Mouse (Mus musculus) ovary, postnatal 36 days (tissue): ENCODE data around the gene Emp3.
"Not testable (repeated sequence)": the region's sequence is repeated elsewhere in the genome, so short reads cannot be mapped to it uniquely, and the experiment has no call there.

ENCODE experiments used
- DNase-seq: peaks from one replicate; pipeline ENCODE4 v3.0.0; 2022; ENCODE audit warnings: low spot score, mixed read lengths

Gene Emp3

DNA sequence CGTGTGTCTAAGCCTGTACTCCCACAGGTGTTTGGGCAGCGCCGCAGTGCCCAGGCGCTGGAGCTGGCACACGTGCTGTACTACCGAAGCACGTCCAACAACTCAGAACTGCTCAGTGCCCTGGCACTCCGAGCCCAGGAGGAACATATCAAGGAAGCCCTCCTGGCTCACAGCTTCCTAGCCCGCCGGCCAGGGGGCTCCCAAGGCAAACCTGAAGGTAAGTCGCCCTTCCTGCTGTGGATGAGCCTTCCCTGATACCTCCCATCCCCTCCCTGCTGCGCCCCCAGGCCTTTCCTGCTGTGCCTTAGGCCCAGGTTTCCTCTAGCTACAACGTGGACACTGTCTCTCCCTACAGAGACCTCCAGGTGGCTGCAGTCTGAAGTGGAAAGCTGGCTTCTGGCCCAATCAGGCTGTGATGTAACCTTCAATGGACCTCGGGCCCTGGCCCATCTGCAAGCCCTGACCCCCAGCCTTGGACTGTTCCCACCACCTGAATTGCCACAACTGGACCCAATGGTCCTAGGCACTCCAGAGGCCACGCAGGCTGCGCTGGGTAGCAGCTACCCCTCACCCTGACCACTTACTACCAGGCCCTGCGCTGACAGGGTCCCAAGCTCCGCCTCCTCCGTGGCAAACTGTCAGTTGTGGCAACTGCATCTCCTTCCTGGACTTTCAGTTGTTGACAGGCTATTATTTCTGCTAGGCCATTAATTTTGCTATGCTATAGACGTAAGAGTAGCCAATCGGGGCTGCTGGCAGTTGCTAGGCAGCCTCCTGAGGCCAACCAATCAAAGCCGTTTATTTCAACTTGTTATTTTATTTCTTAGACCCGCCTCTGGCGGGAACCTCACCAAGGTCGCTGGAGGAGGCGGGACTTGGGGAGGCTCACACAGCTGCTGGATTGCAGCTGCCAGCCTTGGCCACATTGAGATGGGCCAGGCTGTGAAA lies 4.9 kb downstream of the Emp3 start:
- peak; percentile 86 for DNase-seq

DNA sequence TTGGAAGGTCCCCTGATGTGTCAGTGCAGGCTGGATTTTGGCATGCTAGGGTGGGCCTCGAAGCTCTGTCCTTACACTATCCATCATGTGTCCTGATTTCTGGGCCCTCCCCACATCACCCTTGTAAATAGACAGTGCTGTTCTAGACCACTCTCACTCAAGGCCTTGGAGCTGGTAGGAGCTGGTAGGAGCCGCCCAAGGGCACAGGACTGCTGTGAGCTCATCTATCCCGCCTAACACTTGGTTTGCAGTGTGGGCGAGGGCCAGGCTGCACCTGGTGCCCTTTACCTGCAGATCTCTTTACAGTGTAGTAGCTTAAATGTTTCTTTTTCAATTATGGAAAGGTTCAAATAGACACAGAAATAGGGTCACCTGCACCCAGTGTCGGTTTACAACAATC lies 6.2 kb downstream of the Emp3 start:
- DNase-seq, result no peak

DNA sequence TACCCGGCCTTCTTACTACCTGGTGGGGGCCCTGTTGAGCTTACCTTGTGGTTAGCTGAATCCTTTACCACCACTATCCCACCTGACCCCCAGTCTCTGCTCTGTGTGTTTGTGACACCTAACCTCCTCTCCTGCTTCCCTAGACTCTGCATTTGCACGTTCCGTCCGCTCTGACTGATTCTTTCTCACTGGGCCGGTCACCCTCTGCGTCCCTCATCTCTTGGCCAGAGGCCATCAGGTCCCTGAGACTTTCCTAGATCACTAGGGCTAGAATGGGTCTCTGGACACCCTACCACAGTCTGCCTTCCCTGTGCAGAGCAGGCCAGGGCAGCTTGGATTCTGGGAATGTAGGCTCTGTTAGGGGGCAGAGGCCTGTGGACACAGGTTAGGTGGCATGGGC lies 7.1 kb downstream of the Emp3 start:
- DNase-seq, result no peak

DNA sequence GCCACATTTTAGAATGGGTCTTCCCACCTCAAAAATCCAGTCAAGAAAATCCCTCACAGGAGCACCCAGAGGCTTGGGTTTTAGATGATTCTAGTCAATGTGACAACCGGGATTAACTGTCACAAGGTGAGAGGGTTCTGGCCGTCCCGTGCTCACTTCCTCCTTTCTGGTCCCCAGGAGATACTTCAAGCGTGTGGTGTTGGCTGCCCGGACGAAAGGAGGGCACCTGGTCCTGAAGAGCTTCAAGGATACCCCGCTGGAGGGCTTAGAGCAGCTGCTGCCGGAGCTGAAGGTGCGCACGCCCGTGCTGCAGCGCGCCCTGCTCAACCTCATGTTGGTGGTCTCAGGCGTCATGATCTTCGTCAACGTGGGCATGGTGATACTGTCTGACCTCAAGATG lies 12.1 kb downstream of the Emp3 start:
- no peak for DNase-seq

DNA sequence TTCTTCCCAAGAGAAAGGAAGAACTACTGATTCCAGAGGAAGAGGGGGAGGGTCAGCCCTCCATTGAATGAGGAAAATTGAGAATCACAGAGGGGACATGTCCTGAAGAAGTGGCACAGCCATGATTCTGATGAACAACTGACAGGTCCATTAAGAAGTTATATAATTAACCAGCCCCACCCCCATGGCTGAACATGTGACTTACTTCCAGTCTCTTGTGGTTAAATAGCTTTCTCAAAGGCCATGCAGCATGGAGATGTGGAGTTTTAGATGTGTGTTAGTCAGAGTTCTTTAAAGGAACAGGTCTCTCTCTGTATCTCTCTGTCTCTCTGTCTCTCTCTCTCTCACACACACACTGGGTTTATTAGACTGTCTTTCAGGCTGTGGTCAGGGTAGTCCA lies 12.8 kb downstream of the Emp3 start:
- no peak for DNase-seq

DNA sequence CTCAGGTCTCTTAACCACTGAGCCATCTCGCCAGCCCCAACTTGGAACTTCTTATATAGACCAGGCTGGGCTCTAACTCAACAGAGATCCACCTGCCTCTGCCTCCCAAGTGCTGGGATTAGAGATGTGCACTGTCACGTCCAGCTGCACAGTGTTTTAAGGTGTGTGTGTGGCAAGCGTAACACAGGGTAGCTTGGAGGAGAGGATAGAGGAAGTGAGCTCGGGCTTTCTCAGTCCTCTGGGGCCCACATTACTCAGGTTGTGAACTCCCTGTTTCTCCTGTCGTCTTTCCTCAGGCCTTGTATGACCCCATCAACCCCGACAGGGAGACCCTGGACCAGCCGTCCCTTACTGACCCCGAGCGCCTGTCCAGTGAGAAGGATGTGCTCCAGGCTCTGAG lies 14.6 kb downstream of the Emp3 start:
- no peak for DNase-seq

DNA sequence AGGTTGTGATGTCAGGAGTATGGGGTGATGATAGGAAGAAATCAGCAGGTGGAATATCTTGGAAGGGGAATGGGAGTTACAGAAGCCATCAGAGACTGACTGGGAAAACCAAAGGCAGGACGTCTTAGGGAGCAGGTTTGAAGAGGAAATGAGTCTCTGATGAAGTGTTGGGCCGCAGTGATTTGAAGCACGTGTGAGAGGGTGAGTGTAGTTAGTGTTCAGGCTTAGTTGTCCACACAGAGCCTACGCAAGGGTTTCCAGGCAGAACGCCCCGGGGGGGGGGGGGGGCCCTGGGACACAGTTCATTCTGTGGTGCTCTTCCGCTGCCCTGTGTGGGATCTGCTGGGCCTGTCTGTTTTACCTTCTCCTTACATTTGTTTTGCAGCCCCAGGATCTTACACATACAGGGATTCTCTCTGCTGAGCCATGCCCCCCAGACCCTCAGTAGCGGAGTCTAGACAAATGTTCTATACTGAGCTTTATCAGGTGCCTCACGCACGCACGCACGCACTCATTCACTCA lies 18.7 kb downstream of the Emp3 start:
- DNase-seq, result no peak

DNA sequence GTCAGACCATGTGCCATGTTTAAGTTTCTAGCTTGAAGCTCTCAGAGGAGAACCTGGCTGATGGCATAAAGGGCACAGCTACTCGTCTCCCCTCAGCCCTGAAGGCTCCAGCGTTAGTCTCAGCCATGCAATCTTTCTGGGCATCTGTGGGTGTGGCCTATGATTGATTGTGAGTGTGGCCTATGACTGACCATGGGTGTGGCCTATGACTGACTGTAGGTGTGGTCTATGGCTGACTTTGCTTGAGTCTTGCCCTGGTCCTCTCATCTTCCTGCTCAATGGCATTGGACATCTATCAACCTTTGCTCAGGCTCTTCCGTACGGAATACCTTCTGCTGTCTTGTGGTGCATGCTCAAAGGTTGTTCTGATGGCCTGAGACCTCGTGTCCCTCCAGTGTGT lies 19.6 kb downstream of the Emp3 start:
- DNase-seq, result no peak

DNA sequence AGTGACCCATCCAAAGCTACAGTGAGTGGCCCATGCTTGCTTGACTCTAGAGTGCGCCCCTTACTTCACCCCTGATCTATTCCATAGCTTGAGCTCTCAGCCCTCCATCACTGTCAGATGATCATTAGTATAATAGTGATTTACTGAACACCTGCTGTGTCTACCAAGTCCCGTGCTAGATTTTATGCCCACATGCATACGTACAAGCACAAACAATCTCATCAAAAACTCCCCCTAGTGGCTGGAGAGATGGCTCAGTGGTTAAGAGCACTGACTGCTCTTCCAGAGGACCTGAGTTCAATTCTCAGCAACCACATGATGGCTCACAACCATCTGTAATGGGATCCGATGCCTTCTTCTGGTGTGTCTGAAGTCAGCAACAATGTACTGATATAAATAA lies 23.1 kb downstream of the Emp3 start:
- DNase-seq, result not testable (repeated sequence)

DNA sequence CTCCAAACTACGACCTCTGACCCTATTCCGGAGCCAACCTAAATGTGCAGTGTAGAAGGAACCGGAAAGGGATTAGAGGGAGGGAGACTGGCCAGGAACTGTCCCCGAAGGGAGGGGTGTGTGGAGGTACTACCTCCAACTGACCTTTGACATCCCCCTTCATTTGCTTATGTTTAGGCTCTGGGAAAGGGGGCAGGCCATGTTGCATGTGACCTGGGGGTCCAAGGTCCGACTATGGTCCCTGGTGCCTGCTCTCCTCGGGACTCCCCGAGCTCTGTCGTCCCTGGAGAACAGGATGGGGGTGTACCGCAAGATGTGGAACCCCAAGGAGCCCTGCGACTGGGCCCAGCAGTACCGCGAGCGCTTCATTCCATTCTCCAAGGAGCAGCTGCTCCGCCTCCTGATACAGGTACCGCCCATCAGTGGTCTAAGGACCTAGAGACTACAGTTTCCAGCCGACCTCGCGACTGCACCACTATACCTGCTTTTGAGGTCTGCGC lies 23.9 kb downstream of the Emp3 start:
- DNase-seq, result peak; percentile 61

DNA sequence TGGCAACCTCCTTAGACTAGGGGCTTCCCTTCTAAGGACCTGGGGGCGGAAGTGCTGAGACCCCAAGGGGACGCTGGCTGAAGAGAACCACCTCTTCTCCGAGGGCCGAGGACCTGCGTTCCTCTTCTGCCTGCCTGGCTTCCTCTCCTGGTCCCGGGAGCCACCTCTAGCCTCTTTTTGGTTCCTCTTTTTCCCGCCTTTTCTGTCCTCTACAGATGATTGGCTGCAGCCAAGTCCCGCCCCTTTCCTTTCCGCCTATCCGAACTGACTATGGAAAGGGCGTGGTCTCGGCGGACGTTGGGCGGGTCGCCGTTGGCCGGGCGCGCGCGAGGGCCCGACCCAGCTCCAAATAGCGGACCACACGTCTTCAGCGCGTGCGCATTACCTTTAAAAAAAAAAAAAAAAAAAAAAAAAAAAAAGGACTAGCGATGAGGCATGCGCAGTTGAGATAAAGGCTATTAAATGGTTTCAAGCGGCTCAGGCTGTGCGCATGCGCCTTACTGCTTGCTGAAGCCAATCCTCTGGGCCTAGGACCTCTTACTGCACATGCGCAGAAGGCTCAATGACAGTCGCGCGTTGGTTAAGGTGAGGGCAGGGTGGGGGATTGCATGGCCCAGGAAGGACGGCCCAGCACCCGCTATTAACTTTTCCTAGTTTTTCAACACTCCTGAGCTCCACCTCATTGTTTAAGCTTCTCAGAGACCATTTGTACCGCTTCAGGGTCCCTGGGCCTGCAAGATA lies 24.5 kb downstream of the Emp3 start, which contains the start of the genes Syngr4 and Tmem143:
Syngr4 (minus strand) TSS at position 198 of the 741 bp plus-strand sequence.
Tmem143 (plus strand) TSS at position 425 of the 741 bp plus-strand sequence.
- DNase-seq, result peak; percentile 96

DNA sequence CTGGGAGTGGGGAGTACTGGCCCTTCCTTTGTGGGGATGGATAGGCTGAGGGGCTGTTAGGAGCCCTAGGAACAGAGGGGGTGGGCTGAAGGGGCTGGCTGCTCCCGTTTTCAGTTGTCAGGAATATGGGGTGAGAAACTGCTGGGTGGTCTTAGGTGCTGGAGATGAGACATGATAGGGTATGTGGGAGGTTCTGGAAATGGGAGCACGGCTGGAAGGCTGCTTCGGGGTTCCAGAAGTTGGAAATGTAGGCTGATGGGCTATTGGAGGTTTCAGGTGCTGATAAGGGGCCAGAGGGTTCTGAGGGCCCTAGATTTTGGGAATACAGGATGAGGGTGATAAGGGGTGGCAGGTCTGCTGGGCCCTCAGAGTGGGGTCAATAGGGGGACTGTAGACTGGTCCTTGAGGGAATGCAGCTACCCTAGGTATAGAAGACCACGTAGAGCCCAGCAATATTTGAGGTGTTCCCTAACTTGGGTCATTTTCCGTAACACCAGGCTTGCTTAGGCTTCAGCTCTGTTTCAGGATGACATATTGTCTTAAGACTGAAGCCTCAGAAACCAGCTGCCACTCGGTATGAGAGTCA lies 25.2 kb downstream of the Emp3 start:
- DNase-seq, result no peak

DNA sequence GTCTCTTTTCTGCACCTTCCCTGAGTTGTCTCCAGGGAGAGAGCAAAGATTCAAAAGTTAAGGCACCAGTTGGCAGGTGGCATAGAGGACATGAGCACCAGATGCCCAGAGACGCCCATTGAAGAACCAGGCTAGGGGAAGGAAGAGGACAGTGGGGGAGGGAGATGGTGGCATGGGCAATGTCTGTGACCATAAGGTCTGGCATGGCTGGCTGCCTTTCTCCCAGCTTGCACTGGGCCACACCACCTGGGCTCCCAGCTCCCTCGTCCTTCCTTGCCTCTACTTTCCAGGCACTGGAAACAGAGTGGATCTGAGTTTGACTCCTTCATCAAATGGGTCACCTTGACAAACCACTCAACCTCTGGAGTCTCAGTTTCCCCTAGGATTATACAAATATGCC lies 28.6 kb downstream of the Emp3 start:
- no peak for DNase-seq

DNA sequence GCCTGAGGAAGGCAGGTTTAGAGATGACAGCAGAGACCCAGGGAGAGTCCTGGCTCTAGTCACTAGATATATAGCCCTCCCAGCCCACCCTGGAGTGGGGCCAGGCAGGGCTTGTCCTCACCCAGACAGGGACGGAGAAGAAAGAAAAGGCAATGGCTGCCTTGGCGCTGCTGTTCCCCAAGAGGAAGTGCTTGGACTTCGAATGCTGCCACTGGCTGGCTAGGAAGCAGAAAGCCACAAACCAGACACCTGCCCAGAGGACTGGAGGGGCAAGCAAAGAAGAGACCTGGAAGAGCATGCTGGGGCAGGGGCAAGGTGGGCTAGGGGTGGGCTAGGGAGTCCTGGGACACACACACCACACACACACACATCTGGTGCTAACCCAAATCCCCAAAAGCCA lies 34.0 kb downstream of the Emp3 start:
- DNase-seq, result no peak

DNA sequence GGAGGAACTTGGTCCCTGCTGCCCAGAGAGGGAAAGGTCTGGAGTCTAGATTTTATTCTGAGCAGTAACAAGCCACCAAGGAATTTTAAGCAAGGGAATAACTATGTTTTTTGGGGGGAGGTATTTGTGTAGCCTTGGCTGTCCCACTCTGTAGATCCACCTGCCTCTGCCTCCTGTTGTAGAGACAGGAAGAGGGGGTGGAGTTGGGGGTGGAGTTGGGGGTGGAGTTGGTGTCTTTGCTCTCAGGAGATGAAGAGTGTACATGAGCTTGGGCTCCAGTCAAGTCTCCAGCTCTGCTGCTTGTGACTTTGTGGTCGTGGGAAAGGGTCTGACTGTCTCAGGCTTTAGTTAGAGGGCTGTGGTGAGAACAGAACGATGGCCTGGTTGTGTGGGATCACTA lies 40.2 kb downstream of the Emp3 start:
- DNase-seq, result no peak

DNA sequence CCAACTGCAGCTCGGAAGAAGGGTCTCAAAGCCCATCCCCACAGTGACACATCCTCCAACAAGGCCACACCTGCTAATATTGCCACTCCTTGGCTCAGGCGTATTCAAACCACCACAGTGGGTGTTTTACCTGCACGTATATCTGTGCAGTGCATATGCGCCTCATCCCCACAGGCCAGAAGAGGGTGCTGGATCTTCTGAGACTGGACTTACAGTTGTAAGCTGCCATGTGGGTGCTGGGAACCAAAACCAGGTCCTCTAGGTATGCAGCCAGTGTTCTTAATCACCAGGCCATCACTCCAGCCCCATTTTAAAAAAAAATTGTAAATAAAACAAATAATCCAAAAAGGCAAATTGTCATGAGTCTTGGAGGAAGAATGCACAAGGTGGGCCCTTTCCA lies 40.7 kb downstream of the Emp3 start:
- DNase-seq, result no peak

DNA sequence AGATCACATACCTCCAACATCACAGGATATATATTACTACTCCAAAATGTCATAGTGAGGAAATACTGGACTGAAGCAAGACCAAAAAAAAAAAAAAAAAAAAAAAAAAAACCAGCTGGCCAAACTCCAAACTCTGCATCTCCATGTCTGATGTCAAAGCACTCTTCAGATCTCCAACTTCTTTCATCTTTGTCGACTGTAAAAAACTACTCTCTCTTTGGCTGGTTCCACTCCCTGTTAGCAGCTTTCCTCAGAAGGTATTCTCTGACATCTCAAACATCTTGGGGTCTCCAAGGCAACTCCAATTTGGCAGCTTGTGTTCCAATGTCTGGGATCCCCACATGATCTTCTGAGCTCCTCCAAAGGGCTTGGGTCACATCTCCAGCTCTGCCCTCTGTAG lies 42.9 kb downstream of the Emp3 start, which contains the start of gene Grin2d:
Grin2d (minus strand) TSS at position 101 of the 400 bp plus-strand sequence.
- not testable (repeated sequence) for DNase-seq

DNA sequence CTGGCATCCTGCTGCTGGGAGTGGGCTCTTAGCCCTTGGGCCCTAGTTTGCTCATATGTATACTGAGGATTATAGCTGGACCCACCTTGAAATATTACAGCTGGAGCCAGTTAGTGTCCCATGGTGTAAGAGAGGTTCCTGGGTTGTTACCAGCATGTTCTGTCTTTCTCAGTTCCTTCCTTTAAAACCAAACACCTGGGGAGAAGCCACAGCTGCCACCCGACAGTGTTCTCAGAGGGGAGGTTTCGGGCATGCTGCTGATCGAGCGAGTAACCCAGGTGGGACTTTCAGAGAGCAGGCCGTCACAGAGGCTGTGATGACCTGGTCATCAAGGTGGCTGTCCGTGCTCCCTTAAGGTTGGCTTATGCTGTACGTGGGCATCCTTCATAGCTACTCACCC lies 44.3 kb downstream of the Emp3 start:
- DNase-seq, result no peak

DNA sequence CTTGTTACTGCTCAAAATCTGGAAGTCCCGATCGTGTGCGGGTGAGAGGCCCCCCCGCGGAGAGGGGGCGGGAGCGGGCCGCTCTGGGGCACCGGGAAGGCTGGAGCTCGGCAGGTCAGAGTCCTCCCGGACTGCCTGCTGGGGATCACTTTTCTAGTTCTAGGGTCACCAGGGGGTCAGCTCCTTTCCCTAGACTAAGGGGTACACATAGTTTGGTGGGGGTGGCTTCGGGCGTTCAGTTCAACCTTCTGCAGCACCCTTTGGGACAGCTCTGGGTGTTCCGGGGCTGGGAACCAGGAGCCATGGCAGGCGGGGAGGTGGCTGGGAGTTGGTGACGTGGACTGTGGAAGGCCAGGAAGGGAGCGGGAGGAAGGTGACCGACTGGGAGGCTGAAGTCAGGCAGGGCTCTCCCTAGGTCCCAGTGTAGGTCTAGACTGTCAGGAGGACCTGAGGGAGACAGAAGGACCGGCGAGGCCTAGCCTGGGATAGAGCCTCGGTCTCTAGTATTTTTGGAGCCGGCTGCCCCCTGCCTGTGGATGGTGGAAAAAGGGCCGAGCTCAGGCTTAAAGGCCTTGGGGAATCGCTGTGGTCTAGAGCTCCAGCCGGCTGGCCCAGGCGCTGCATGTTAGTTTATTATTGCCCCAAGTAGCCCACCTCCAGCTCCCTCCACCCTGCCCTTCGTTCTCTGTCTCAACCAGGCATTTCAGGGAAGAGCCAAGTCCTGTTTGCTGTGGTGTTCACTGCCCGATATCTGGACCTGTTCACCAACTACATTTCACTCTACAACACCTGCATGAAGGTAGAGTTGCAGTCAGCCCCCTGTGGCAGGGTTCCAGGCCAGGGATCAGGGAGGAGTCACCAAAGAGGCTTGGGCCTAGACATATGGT lies 47.9 kb downstream of the Emp3 start:
- DNase-seq, result peak; percentile 63

DNA sequence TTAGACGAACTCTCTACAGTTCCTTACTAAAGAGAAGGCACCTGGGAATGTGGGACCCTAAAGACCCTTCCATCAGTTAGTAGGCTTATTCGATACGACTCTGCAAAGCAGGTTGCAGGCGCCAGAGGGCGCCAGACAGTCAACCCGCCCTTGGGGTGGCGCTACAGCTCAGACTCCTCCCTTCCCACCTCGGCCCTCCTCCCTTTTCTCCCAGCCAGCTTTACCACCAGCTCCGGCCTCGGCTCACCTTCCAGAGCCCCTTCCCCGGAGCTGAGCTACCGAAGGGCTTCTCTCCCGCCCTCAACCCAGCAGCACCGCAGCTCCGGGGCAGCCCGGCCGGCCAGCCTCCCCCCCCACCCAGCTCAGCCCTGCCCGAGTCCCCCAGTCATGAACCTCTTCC lies 48.6 kb downstream of the Emp3 start, which contains the start of gene Kdelr1:
Kdelr1 (plus strand) TSS at position 149 of the 400 bp plus-strand sequence.
- peak; percentile 88 for DNase-seq
